Mouse (Mus musculus): Measurements from ENCODE around the gene Gm10358.

- TF ChIP-seq MAFK (IDR thresholded peaks at IDR 0.05; ENCODE audit: insufficient replicate concordance, low read length) (no peak), CHD2 (IDR thresholded peaks at IDR 0.05; ENCODE audit: low read length) (no peak), ZMIZ1 (IDR thresholded peaks at IDR 0.05; ENCODE audit: low read depth, low read length) (no peak), ZKSCAN1 (IDR thresholded peaks at IDR 0.05; ENCODE audit: borderline replicate concordance, low read depth, low read length) (no peak), CTCF (conservative IDR thresholded peaks at IDR 0.05 in 1 of 2, IDR thresholded peaks at IDR 0.05 in 1 of 2; ENCODE audit: low read depth in 2 of 2, low read length in 2 of 2) (no peak), SIN3A (IDR thresholded peaks at IDR 0.05; ENCODE audit: low read length) (no peak), POLR2A (IDR thresholded peaks at IDR 0.05; ENCODE audit: low read depth, low read length) (no peak), ETS1 (conservative IDR thresholded peaks at IDR 0.05; ENCODE audit: low read depth, low read length) (no peak), USF1 (IDR thresholded peaks at IDR 0.05; ENCODE audit: low read depth, low read length) (no peak), E2F4 (IDR thresholded peaks at IDR 0.05; ENCODE audit: insufficient replicate concordance, low read depth, low read length) (no peak), MAX (IDR thresholded peaks at IDR 0.05; ENCODE audit: low read length) (no peak), SMC3 (IDR thresholded peaks at IDR 0.05; ENCODE audit: low read depth, low read length) (no peak), EP300 (IDR thresholded peaks at IDR 0.05; ENCODE audit: low read length) (no peak), IRF4 (IDR thresholded peaks at IDR 0.05; ENCODE audit: low read depth, low read length) (no peak)
Measured at GRCm38 (mm10) chr8:75372006-75372405, 34.4 kb downstream of the Gm10358 start.

Measured in CH12.LX (cell line).